ENCODE assay signal across 32 mouse cellular contexts in the genomic region with DNA sequence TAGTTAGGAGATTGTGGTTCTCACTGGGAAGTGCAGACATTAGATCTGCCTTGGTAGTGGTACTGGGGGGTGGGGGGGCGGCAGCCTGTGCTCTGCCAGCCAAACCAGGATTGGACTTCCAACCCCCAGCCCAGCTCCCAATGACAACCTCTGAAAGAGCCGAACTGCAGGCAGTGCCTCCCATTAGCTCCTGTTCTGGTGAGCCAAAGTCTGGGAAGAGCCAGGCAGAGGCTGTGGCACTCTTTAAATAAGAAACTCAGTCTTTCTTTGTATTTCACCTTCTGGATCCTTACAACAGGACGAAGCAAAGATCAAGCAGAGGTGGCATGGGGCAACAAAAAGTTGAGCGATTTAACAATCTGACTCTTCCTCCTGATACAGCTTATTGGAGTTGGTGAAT. TPM values are rescaled to one million over a fixed set of nuclear protein-coding genes. Genes with fewer than 3 reads are reported as not detected.
"Had no signal": no experiment of that assay in that cellular context is flagged by ENCODE, and none has a peak within 500 bp of the region (broad histone marks: within the 10 kb centered on the region; RNA-seq: fewer than 3 reads in every experiment).

No protein-coding gene starts in this region.

- DNase-seq: cerebellum, adult 2 months; cerebellum, adult 8-10 months; cerebellum, adult 9-10 months; cerebellum, adult 9-11 months; cerebellum, postnatal 10 days; cerebellum, postnatal 14 days; cerebellum, postnatal 25 days; cerebellum, postnatal 36 days; embryo, embryonic 11 days; forebrain, postnatal 0 days; gastrocnemius, adult 2 months; gastrocnemius, postnatal 10 days; gastrocnemius, postnatal 14 days; gastrocnemius, postnatal 25 days; gastrocnemius, postnatal 36 days; heart, adult 11 months; heart, adult 18-20 months; heart, adult 2 months had no signal

- H3K9me3 ChIP-seq: embryonic facial prominence, embryonic 10.5 days; embryonic facial prominence, embryonic 12.5 days; embryonic facial prominence, embryonic 13.5 days; embryonic facial prominence, embryonic 15.5 days; forebrain, embryonic 10.5 days; forebrain, embryonic 12.5 days; forebrain, embryonic 13.5 days; forebrain, embryonic 15.5 days had no signal

- H3K27ac ChIP-seq: embryonic facial prominence, embryonic 10.5 days; embryonic facial prominence, embryonic 12.5 days; embryonic facial prominence, embryonic 13.5 days; embryonic facial prominence, embryonic 15.5 days; forebrain, embryonic 10.5 days; forebrain, embryonic 12.5 days; forebrain, embryonic 13.5 days; forebrain, embryonic 15.5 days; gastrocnemius, adult 2 months; heart, adult 2 months had no signal

- ATAC-seq: forebrain, embryonic 13.5 days; forebrain, embryonic 14.5 days; forebrain, embryonic 15.5 days; forebrain, embryonic 16.5 days; forebrain, postnatal 0 days had no signal

- H3K4me3 ChIP-seq: embryonic facial prominence, embryonic 10.5 days; embryonic facial prominence, embryonic 12.5 days; embryonic facial prominence, embryonic 13.5 days; embryonic facial prominence, embryonic 15.5 days; erythroblast, embryonic 14.5 days; forebrain, embryonic 10.5 days; forebrain, embryonic 12.5 days; forebrain, embryonic 13.5 days; forebrain, embryonic 15.5 days; gastrocnemius, adult 2 months; heart, adult 2 months had no signal

- H3K9ac ChIP-seq: embryonic facial prominence, embryonic 12.5 days; embryonic facial prominence, embryonic 13.5 days; embryonic facial prominence, embryonic 15.5 days; forebrain, embryonic 12.5 days; forebrain, embryonic 13.5 days; forebrain, embryonic 15.5 days; forebrain, postnatal 0 days had no signal

- H3K36me3 ChIP-seq: embryonic facial prominence, embryonic 10.5 days; embryonic facial prominence, embryonic 12.5 days; embryonic facial prominence, embryonic 13.5 days; embryonic facial prominence, embryonic 15.5 days; forebrain, embryonic 10.5 days; forebrain, embryonic 12.5 days; forebrain, embryonic 15.5 days had no signal

- H3K4me2 ChIP-seq: embryonic facial prominence, embryonic 12.5 days; embryonic facial prominence, embryonic 13.5 days; embryonic facial prominence, embryonic 15.5 days; forebrain, embryonic 12.5 days; forebrain, embryonic 13.5 days; forebrain, embryonic 15.5 days had no signal

RNA-seq across cellular contexts. Expression of a gene that starts 10.4 kb away (rescaled TPM):
- polyA plus RNA-seq: erythroblast, embryonic 14.5 days; forebrain, embryonic 12.5 days; forebrain, embryonic 13.5 days; forebrain, postnatal 0 days; heart, adult 2 months had no signal

RNA-seq across cellular contexts. Expression of a gene that starts 18.2 kb away (rescaled TPM):
- polyA plus RNA-seq: cerebellum, adult 2 months; cortical plate, adult 2 months; embryonic facial prominence, embryonic 11.5 days; erythroblast, embryonic 14.5 days; forebrain, embryonic 12.5 days; forebrain, embryonic 13.5 days; forebrain, embryonic 15.5 days; forebrain, embryonic 16.5 days; forebrain, postnatal 0 days; frontal cortex, adult 2 months had no signal

RNA-seq across cellular contexts. Expression of a gene that starts 36.2 kb away (rescaled TPM):
- polyA plus RNA-seq: cerebellum, adult 2 months; forebrain, embryonic 16.5 days; frontal cortex, adult 2 months; heart, adult 2 months had no signal

RNA-seq across cellular contexts. Expression of a gene that starts 36.5 kb away (rescaled TPM):
- polyA plus RNA-seq: heart, adult 2 months had no signal
